ENCODE assay signal across 28 mouse cellular contexts in the genomic region with DNA sequence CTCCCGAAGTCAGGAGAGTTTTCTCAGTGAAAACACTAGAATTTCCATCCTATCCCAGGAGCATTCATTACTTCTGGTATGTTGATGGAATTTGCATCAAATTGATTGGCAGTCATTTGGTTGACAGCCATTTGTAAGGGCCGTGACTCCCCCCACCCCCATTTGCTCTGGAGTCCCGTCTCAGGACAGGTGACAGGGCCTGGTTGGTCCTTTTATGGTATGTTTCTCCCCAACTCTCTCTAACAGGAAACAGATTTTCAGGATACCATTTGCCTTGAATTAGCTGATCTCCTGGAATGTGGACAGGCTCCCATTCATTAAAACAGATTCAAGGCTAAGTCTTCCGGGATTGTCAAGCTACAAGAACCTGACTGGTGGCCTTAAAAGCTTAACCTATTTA.
DNase-seq lines count a peak whose midpoint lies in the region; ATAC-seq and TF ChIP-seq lines count a peak whose summit lies in the region.
"Had no signal": no experiment of that assay in that cellular context is flagged by ENCODE, and none has a peak within 500 bp of the region (broad histone marks: within the 10 kb centered on the region; RNA-seq: fewer than 3 reads in every experiment).

No protein-coding gene starts in this region.

- DNase-seq in hindbrain, embryonic 10.5 days (ENCODE audit: low spot score) = peak; percentile 14
- peak; percentile 69 for DNase-seq in embryonic facial prominence, embryonic 10.5 days (ENCODE audit: low spot score)
- peak; percentile 40 for DNase-seq in forelimb bud, embryonic 11.5 days (ENCODE audit: low read depth, low spot score)
- DNase-seq in layer of hippocampus, adult 2 months (ENCODE audit: low spot score in 2 of 2) = no peak
- no peak for DNase-seq in kidney, adult 8-10 months
- DNase-seq: adrenal gland, adult 2 months; adrenal gland, postnatal 14 days; cerebellum, adult 11 months; cerebellum, adult 2 months; cerebellum, adult 9-11 months; cerebellum, postnatal 36 days; gastrocnemius, postnatal 10 days; gastrocnemius, postnatal 36 days; heart, adult 2 months; heart, postnatal 14 days; heart, postnatal 4 days; kidney, adult 2 months had no signal

- TF ChIP-seq CTCF in layer of hippocampus, adult 2 months (conservative IDR thresholded peaks at IDR 0.05) = no peak

- no peaks in the 10 kb centered on the region for H3K9me3 ChIP-seq in hindbrain, embryonic 10.5 days
- H3K9me3 ChIP-seq in hindbrain, embryonic 16.5 days (ENCODE audit: control insufficient read depth, low read length) = no peaks in the 10 kb centered on the region
- H3K9me3 ChIP-seq in embryonic facial prominence, embryonic 10.5 days = no peaks in the 10 kb centered on the region
- no peaks in the 10 kb centered on the region for H3K9me3 ChIP-seq in midbrain, embryonic 13.5 days
- H3K9me3 ChIP-seq: embryonic facial prominence, embryonic 13.5 days; forebrain, embryonic 15.5 days; heart, embryonic 10.5 days; heart, embryonic 13.5 days; hindbrain, embryonic 12.5 days; hindbrain, embryonic 15.5 days had no signal

- H3K36me3 ChIP-seq in hindbrain, embryonic 10.5 days = peaks cover 66% of the 10 kb centered on the region
- H3K36me3 ChIP-seq in hindbrain, embryonic 16.5 days (ENCODE audit: control insufficient read depth, insufficient read depth, low read length) = peaks cover 8% of the 10 kb centered on the region
- peaks cover 78% of the 10 kb centered on the region for H3K36me3 ChIP-seq in embryonic facial prominence, embryonic 10.5 days (replicated peaks)
- H3K36me3 ChIP-seq in midbrain, embryonic 13.5 days = peaks cover 28% of the 10 kb centered on the region

- H3K27me3 ChIP-seq in hindbrain, embryonic 10.5 days (ENCODE audit: insufficient read depth, poor library complexity, severe bottlenecking) = no peaks in the 10 kb centered on the region
- H3K27me3 ChIP-seq in hindbrain, embryonic 16.5 days (replicated peaks; ENCODE audit: control insufficient read depth, insufficient read depth, low read length) = no peaks in the 10 kb centered on the region
- H3K27me3 ChIP-seq in embryonic facial prominence, embryonic 10.5 days (replicated peaks; ENCODE audit: low read depth, poor library complexity, severe bottlenecking) = no peaks in the 10 kb centered on the region
- no peaks in the 10 kb centered on the region for H3K27me3 ChIP-seq in midbrain, embryonic 13.5 days
- H3K27me3 ChIP-seq: embryonic facial prominence, embryonic 13.5 days; forebrain, embryonic 15.5 days; heart, embryonic 13.5 days; hindbrain, embryonic 12.5 days; hindbrain, embryonic 15.5 days had no signal

- H3K4me1 ChIP-seq in hindbrain, embryonic 10.5 days (replicated peaks) = peaks cover 2% of the 10 kb centered on the region; the same call in 1 of the 2 replicates
- no peaks in the 10 kb centered on the region for H3K4me1 ChIP-seq in hindbrain, embryonic 16.5 days (ENCODE audit: control insufficient read depth, insufficient read depth, low read depth, low read length)
- peaks cover 39% of the 10 kb centered on the region for H3K4me1 ChIP-seq in embryonic facial prominence, embryonic 10.5 days
- no peaks in the 10 kb centered on the region for H3K4me1 ChIP-seq in midbrain, embryonic 13.5 days (replicated peaks)
- H3K4me1 ChIP-seq: forebrain, embryonic 15.5 days had no signal

- no peak for ATAC-seq in hindbrain, embryonic 16.5 days
- no peak for ATAC-seq in midbrain, embryonic 13.5 days
- ATAC-seq: CD4-positive, CD25-positive, alpha-beta regulatory T cell, adult 4 months; forebrain, embryonic 15.5 days; inflammation-experienced regulatory T-cells, adult 6 months; intestine, postnatal 0 days had no signal

- H3K27ac ChIP-seq in hindbrain, embryonic 10.5 days = no peak overlapping the region
- no peak overlapping the region for H3K27ac ChIP-seq in hindbrain, embryonic 16.5 days (ENCODE audit: low read depth, low read length)
- H3K27ac ChIP-seq in embryonic facial prominence, embryonic 10.5 days (replicated peaks) = peak overlapping the region; percentile 30
- no peak overlapping the region for H3K27ac ChIP-seq in midbrain, embryonic 13.5 days
- no peak overlapping the region for H3K27ac ChIP-seq in layer of hippocampus, adult 2 months
- H3K27ac ChIP-seq: forebrain, embryonic 15.5 days; heart, adult 2 months; heart, embryonic 10.5 days; heart, embryonic 13.5 days; hindbrain, embryonic 12.5 days; hindbrain, embryonic 15.5 days had no signal

- H3K9ac ChIP-seq in hindbrain, embryonic 16.5 days (ENCODE audit: low read depth, low read length) = no peak overlapping the region
- H3K9ac ChIP-seq in midbrain, embryonic 13.5 days (replicated peaks) = no peak overlapping the region
- H3K9ac ChIP-seq: embryonic facial prominence, embryonic 13.5 days; forebrain, embryonic 15.5 days; heart, embryonic 13.5 days; hindbrain, embryonic 12.5 days; hindbrain, embryonic 15.5 days had no signal

- H3K4me3 ChIP-seq in hindbrain, embryonic 10.5 days = no peak overlapping the region
- H3K4me3 ChIP-seq in hindbrain, embryonic 16.5 days (ENCODE audit: low read length) = no peak overlapping the region
- no peak overlapping the region for H3K4me3 ChIP-seq in embryonic facial prominence, embryonic 10.5 days
- H3K4me3 ChIP-seq in midbrain, embryonic 13.5 days (replicated peaks) = no peak overlapping the region
- no peak overlapping the region for H3K4me3 ChIP-seq in layer of hippocampus, adult 2 months
- H3K4me3 ChIP-seq: embryonic facial prominence, embryonic 13.5 days; forebrain, embryonic 15.5 days; heart, adult 2 months; heart, embryonic 10.5 days; heart, embryonic 13.5 days; hindbrain, embryonic 12.5 days; hindbrain, embryonic 15.5 days had no signal

- H3K4me2 ChIP-seq in hindbrain, embryonic 16.5 days (ENCODE audit: low read length) = no peak overlapping the region
- H3K4me2 ChIP-seq in midbrain, embryonic 13.5 days (replicated peaks) = no peak overlapping the region
- H3K4me2 ChIP-seq: embryonic facial prominence, embryonic 13.5 days; forebrain, embryonic 15.5 days; heart, embryonic 13.5 days; hindbrain, embryonic 12.5 days; hindbrain, embryonic 15.5 days had no signal

- WGBS in hindbrain, embryonic 10.5 days = 73% methylated on average over 4 of the region's 4 CpGs
- 77% methylated on average over 4 of the region's 4 CpGs for WGBS in hindbrain, embryonic 16.5 days
- WGBS in embryonic facial prominence, embryonic 10.5 days = 31% methylated on average over 4 of the region's 4 CpGs
- WGBS in midbrain, embryonic 13.5 days = 73% methylated on average over 4 of the region's 4 CpGs

Comparison
In these comparisons a context has a peak if more than half of its experiments do, and no peak if none do; other contexts are left out.
1. DNase-seq: peak in hindbrain, embryonic 10.5 days (single experiment), embryonic facial prominence, embryonic 10.5 days (single experiment) and forelimb bud, embryonic 11.5 days (single experiment); none in layer of hippocampus, adult 2 months (0 of 2) and kidney, adult 8-10 months (0 of 2).